8 mouse cellular contexts compared by ENCODE assay signal in genomic region chr1:64120421-64120810, GRCm38 (mm10). TPM values are rescaled to one million over a fixed set of nuclear protein-coding genes. Genes with fewer than 3 reads are reported as not detected.
A peak's percentile ranks its signal among the peaks of the same experiment; 100 is the strongest.
DNase-seq lines count a peak whose midpoint lies in the region; ATAC-seq and TF ChIP-seq lines count a peak whose summit lies in the region.

No protein-coding gene starts in this region.

- no peak for ATAC-seq in kidney, embryonic 15.5 days (replicated peaks; ENCODE audit: low FRiP score)
- ATAC-seq in liver, embryonic 16.5 days (ENCODE audit: low read depth), result no peak
- ATAC-seq in neural tube, embryonic 15.5 days (ENCODE audit: low FRiP score), result no peak
- ATAC-seq in erythroid progenitor cell, adult 5-6 weeks (replicated peaks; ENCODE audit: low FRiP score, poor library complexity, severe bottlenecking), result no peak

- H3K27ac ChIP-seq in left cerebral cortex, adult 2 months, result peak overlapping the region; percentile 98
- H3K27ac ChIP-seq in kidney, embryonic 15.5 days, result peak overlapping the region; percentile 100
- peak overlapping the region; percentile 76 for H3K27ac ChIP-seq in liver, embryonic 16.5 days (ENCODE audit: low read length)
- peak overlapping the region; percentile 100 for H3K27ac ChIP-seq in neural tube, embryonic 15.5 days (replicated peaks)

- WGBS in kidney, embryonic 15.5 days, result under 1% methylated on average over 13 of the region's 13 CpGs
- WGBS in liver, embryonic 16.5 days (ENCODE audit: insufficient replicate concordance), result under 1% methylated on average over 13 of the region's 13 CpGs
- 0% methylated on average over 13 of the region's 13 CpGs for WGBS in neural tube, embryonic 15.5 days

- peak in 1 of 2 experiments; percentile 32 for DNase-seq in left cerebral cortex, adult 2 months (ENCODE audit: extremely low spot score in 1 of 2, low spot score in 2 of 2)
- DNase-seq in left cerebral cortex, adult 11 months (ENCODE audit: low spot score), result no peak
- DNase-seq in cerebellum, postnatal 10 days, result peak; percentile 72 to 77
- DNase-seq in heart, adult 8-10 months (ENCODE audit: low spot score), result peak; percentile 48

- intact Hi-C loops in left cerebral cortex, adult 2 months (cut with DNase I), result loop anchor here (2.0 to 5.0 kb wide), 5 partner anchors 76 to 453 kb away; partner anchors contain the start of gene Creb1

- H3K4me1 ChIP-seq in kidney, embryonic 15.5 days, result peaks cover 39% of the 10 kb centered on the region
- peaks cover 21% of the 10 kb centered on the region for H3K4me1 ChIP-seq in liver, embryonic 16.5 days (ENCODE audit: control insufficient read depth, low read depth, low read length)
- H3K4me1 ChIP-seq in neural tube, embryonic 15.5 days, result peaks cover 41% of the 10 kb centered on the region

- H3K9ac ChIP-seq in kidney, embryonic 15.5 days, result peak overlapping the region; percentile 55
- peak overlapping the region; percentile 43 for H3K9ac ChIP-seq in liver, embryonic 16.5 days (ENCODE audit: low read depth, low read length)
- H3K9ac ChIP-seq in neural tube, embryonic 15.5 days (replicated peaks), result peak overlapping the region; percentile 82

- no peak for TF ChIP-seq CTCF in left cerebral cortex, adult 2 months (IDR thresholded peaks at IDR 0.05)

- H3K27me3 ChIP-seq in kidney, embryonic 15.5 days, result no peaks in the 10 kb centered on the region
- peaks cover 8% of the 10 kb centered on the region for H3K27me3 ChIP-seq in liver, embryonic 16.5 days (ENCODE audit: control insufficient read depth, insufficient read depth, low read depth, low read length)
- H3K27me3 ChIP-seq in neural tube, embryonic 15.5 days (replicated peaks), result no peaks in the 10 kb centered on the region

- H3K9me3 ChIP-seq in kidney, embryonic 15.5 days (replicated peaks), result no peaks in the 10 kb centered on the region
- no peaks in the 10 kb centered on the region for H3K9me3 ChIP-seq in liver, embryonic 16.5 days (replicated peaks; ENCODE audit: control insufficient read depth, low read length)
- no peaks in the 10 kb centered on the region for H3K9me3 ChIP-seq in neural tube, embryonic 15.5 days (replicated peaks)

- H3K4me3 ChIP-seq in left cerebral cortex, adult 2 months, result peak overlapping the region; percentile 71
- H3K4me3 ChIP-seq in kidney, embryonic 15.5 days (replicated peaks), result peak overlapping the region; percentile 78
- H3K4me3 ChIP-seq in liver, embryonic 16.5 days (ENCODE audit: low read depth, low read length), result peak overlapping the region; percentile 73
- peak overlapping the region; percentile 73 for H3K4me3 ChIP-seq in neural tube, embryonic 15.5 days (replicated peaks)

- H3K36me3 ChIP-seq in kidney, embryonic 15.5 days, result no peaks in the 10 kb centered on the region
- no peaks in the 10 kb centered on the region for H3K36me3 ChIP-seq in liver, embryonic 16.5 days (ENCODE audit: control insufficient read depth, insufficient read depth)
- H3K36me3 ChIP-seq in neural tube, embryonic 15.5 days, result no peaks in the 10 kb centered on the region

- peak overlapping the region; percentile 73 for H3K4me2 ChIP-seq in kidney, embryonic 15.5 days
- H3K4me2 ChIP-seq in liver, embryonic 16.5 days (ENCODE audit: low read depth, low read length), result peak overlapping the region; percentile 75
- H3K4me2 ChIP-seq in neural tube, embryonic 15.5 days, result peak overlapping the region; percentile 71

RNA-seq across cellular contexts. Expression of gene Klf7, which starts 1.7 kb away (rescaled TPM):
- 10 to 100 TPM; 41.1 to 46.5 TPM for total RNA-seq in left cerebral cortex, adult 2 months (2021)
- 10 to 100 TPM; 12.4 to 17.4 (median 16.4) TPM for total RNA-seq in heart, adult 8-10 months (2022)
- 23.3 and 23.9 TPM in 2 replicates for polyA plus RNA-seq in kidney, embryonic 15.5 days (2015; fragmentation: Nextera tagmentation; extraction: Ambion mirVana)
- 5.4 and 7.8 TPM in 2 replicates for polyA plus RNA-seq in liver, embryonic 16.5 days (2015; fragmentation: Nextera tagmentation; extraction: Ambion mirVana)
- polyA plus RNA-seq in neural tube, embryonic 15.5 days (2015; fragmentation: Nextera tagmentation; extraction: Ambion mirVana), result 69.6 and 82.2 TPM in 2 replicates
- 3.4 and 9.4 TPM in 2 replicates for total RNA-seq in erythroid progenitor cell, adult 5-6 weeks (2015; ENCODE audit: low replicate concordance)
- 0.51 and 4.0 TPM in 2 replicates for total RNA-seq in erythroid progenitor cell, adult 5-6 weeks (2017; ENCODE audit: low replicate concordance)
